Mouse (Mus musculus): ENCODE data around the gene Slx. TPM values are rescaled to one million over a fixed set of nuclear protein-coding genes. Genes with fewer than 3 reads are reported as not detected.
"Not testable (repeated sequence)": the region's sequence is repeated elsewhere in the genome, so short reads cannot be mapped to it uniquely, and the experiment has no call there.

The Slx gene
- total RNA-seq (2014; rRNA removed) = not detected in 2 replicates
- not detected in 2 replicates for polyA plus RNA-seq (2015; fragmentation: Nextera tagmentation; extraction: Ambion mirVana)

- 66% methylated on average over 3 of the region's 3 CpGs for WGBS
- DNase-seq (ENCODE audit: low spot score); H3K27me3 ChIP-seq (ENCODE audit: insufficient read depth, low read length); H3K27ac ChIP-seq; H3K4me3 ChIP-seq (ENCODE audit: low read length); H3K9ac ChIP-seq (replicated peaks; ENCODE audit: low read length); H3K4me2 ChIP-seq (ENCODE audit: low read depth, low read length); H3K36me3 ChIP-seq (ENCODE audit: insufficient read depth, low read length); H3K9me3 ChIP-seq (ENCODE audit: low read length); H3K4me1 ChIP-seq (ENCODE audit: insufficient read depth, low read length); ATAC-seq: not testable (repeated sequence)
Measured at GRCm38 (mm10) chrX:26545465-26545864, at the start of gene Slx. Gene Slx (minus strand): TSS chrX:26545565.

Small RNAs within 50 kb of the gene (microRNA-seq; reads per million reads assigned to microRNA genes)
- 0 reads per million in 2 experiments for gene Gm27341

Other genes with a start within 250 kb of the Slx start
- gene Gm2030, start 235.5 kb downstream of the Slx start, total RNA-seq (2014; rRNA removed) = not detected in 2 replicates
- gene Gm2030, start 235.5 kb downstream of the Slx start, polyA plus RNA-seq (2015; fragmentation: Nextera tagmentation; extraction: Ambion mirVana) = not detected in 2 replicates
- gene Gm14525, start 157.1 kb upstream of the Slx start, total RNA-seq (2014; rRNA removed) = not detected in 2 replicates
- not detected in 2 replicates for gene Gm14525, start 157.1 kb upstream of the Slx start, polyA plus RNA-seq (2015; fragmentation: Nextera tagmentation; extraction: Ambion mirVana)

Data from hindbrain, postnatal 0 days (tissue).